Mouse (Mus musculus) limb, embryonic 12.5 days (tissue): Measurements from ENCODE around the gene Srbd1. TPM values are rescaled to one million over a fixed set of nuclear protein-coding genes. Genes with fewer than 3 reads are reported as not detected.
A peak's percentile ranks its signal among the peaks of the same experiment; 100 is the strongest.

Experiments used
- ATAC-seq: fragments of 200-750 bp; cut with Nextera tagmentation; 2 replicates; pipeline ENCODE4 v1.8.0; 2017; ENCODE audit warnings: low read depth, moderate TSS enrichment; ENCODE audit not compliant: insufficient number of reproducible peaks, insufficient read depth, low FRiP score, low TSS enrichment
- H3K27ac ChIP-seq: fragments of 300-500 bp; sonication (generic); 2 replicates; pipeline ENCODE4 v1.5.1; 2016; ENCODE audit warnings: mild to moderate bottlenecking, moderate library complexity
- H3K27me3 ChIP-seq: fragments of 300-500 bp; sonication (generic); 2 replicates; pipeline ENCODE4 v1.6.1; 2016; ENCODE audit warnings: mild to moderate bottlenecking, moderate library complexity
- H3K36me3 ChIP-seq: fragments of 300-500 bp; sonication (generic); 2 replicates; pipeline ENCODE4 v1.6.1; 2016; ENCODE audit warnings: mild to moderate bottlenecking, moderate library complexity
- H3K4me1 ChIP-seq: fragments of 300-500 bp; sonication (generic); replicated peaks from 2 replicates; pipeline ENCODE4 v1.6.1; 2016
- H3K4me2 ChIP-seq: fragments of 300-500 bp; sonication (generic); 2 replicates; pipeline ENCODE4 v1.6.1; 2016; ENCODE audit warnings: mild to moderate bottlenecking, moderate library complexity
- H3K4me3 ChIP-seq: fragments of 300-500 bp; sonication (generic); replicated peaks from 2 replicates; pipeline ENCODE4 v1.5.1; 2016; ENCODE audit warnings: mild to moderate bottlenecking
- H3K9ac ChIP-seq: fragments of 300-500 bp; sonication (generic); replicated peaks from 2 replicates; pipeline ENCODE4 v1.6.1; 2016; ENCODE audit warnings: mild to moderate bottlenecking, moderate library complexity
- H3K9me3 ChIP-seq: fragments of 300-500 bp; sonication (generic); 2 replicates; pipeline ENCODE4 v1.6.1; 2016; ENCODE audit warnings: mild to moderate bottlenecking, moderate library complexity
- WGBS: fragments of 180-500 bp; shearing (Covaris S2); methylation state at CpG from one replicate; pipeline ENCODE4 v1.1.7; 2016; 5-methylcytosine and 5-hydroxymethylcytosine counted together
- polyA plus RNA-seq: library from polyadenylated mRNA; unstranded; fragments of >200 nt; fragmentation: Nextera tagmentation; extraction: Ambion mirVana; gene quantifications from 2 replicates; pipeline ENCODE4 v1.2.1, GENCODE M21; 2016

Gene Srbd1
- polyA plus RNA-seq, 1 experiment from 2014 or later, result 26.5 TPM

DNA sequence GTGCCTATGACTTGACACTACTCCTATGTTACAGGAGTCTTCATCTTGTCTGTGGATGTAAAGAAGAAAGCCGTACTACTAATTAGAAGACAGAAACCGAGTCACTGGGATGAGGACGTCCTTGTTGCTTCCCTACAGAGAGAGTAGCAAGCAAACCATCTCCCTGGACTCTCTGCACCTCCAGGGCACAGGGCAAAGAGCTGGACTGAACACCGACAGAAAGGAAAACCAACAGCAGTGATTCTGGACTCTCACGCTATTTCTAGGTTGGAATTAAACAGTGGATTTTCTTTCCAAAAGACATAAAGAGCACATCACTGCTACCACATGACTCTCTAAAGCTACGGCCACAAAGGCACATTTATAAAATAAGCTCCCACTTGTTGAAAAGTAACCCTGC, 110.3 kb downstream of the Srbd1 start:
- Histone ChIP-seq H3K27me3 (no peaks in the 10 kb centered on the region), H3K9ac (no peak overlapping the region), H3K4me2 (no peak overlapping the region), H3K4me3 (no peak overlapping the region), H3K4me1 (peaks cover 73% of the 10 kb centered on the region), H3K9me3 (no peaks in the 10 kb centered on the region), H3K36me3 (no peaks in the 10 kb centered on the region), H3K27ac (peak overlapping the region; percentile 84)
- no peak for ATAC-seq
- 67% methylated on average over 6 of the region's 6 CpGs for WGBS

DNA sequence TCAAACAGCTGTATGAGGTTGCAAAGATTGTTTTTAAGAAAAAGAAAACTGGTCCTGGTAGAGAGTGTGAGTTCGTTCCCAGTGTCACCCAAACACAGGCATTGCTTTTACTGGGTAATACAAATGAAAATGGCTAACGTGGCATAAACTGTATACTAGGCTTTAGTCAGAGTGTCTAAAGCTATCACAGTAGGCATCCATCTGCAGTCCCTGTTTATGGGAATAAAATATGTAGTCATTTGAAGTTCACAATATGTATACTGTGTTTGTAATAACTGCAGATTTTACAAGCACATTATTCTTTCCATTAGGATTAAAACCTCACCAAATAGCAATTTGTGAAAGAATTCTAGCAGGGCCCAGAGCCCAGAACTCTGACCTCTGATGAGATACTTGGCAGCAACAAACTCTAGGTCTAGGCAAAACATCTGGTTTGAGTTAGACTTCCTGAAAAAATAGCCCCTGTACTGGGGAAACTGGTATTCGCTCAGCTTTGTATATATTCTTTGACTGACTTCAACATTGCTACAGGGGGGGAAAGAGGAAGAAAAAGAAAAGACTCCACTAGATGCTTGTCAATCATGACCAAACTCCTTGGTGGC, 112.8 kb downstream of the Srbd1 start:
- Histone ChIP-seq H3K4me3 (no peak overlapping the region), H3K9me3 (no peaks in the 10 kb centered on the region), H3K27me3 (no peaks in the 10 kb centered on the region), H3K4me2 (no peak overlapping the region), H3K9ac (no peak overlapping the region), H3K36me3 (0 out of 2 replicates have a peak, but pooled peaks cover 3% of the 10 kb centered on the region), H3K27ac (peak overlapping the region; percentile 83), H3K4me1 (peaks cover 50% of the 10 kb centered on the region)
- WGBS, result 25% methylated on average over 3 of the region's 3 CpGs
- peak; percentile 79 for ATAC-seq

DNA sequence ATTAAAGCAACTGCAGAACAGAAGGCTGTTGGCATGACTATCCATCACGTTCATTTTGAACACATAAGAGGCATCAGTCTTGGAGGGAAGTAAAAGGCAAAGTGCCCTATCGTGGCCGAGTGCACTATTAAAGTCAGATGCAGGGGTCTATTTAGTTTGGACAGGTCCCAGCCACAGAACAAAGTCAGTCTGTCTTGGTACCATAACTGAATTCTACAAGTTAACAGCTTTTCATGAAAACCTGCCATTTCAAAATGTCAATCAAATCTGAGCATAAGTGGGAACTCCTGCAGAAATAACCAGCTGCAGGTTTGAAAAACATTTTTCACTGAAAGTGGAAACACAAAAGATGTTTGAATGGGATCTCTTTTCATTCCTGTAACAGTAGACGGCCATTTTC, 115.0 kb downstream of the Srbd1 start:
- Histone ChIP-seq H3K4me1 (peaks cover 41% of the 10 kb centered on the region), H3K27ac (no peak overlapping the region), H3K27me3 (no peaks in the 10 kb centered on the region), H3K4me3 (no peak overlapping the region), H3K36me3 (0 out of 2 replicates have a peak, but pooled peaks cover 3% of the 10 kb centered on the region), H3K4me2 (no peak overlapping the region), H3K9me3 (no peaks in the 10 kb centered on the region), H3K9ac (no peak overlapping the region)
- WGBS, result 48% methylated on average over 4 of the region's 4 CpGs
- no peak for ATAC-seq

DNA sequence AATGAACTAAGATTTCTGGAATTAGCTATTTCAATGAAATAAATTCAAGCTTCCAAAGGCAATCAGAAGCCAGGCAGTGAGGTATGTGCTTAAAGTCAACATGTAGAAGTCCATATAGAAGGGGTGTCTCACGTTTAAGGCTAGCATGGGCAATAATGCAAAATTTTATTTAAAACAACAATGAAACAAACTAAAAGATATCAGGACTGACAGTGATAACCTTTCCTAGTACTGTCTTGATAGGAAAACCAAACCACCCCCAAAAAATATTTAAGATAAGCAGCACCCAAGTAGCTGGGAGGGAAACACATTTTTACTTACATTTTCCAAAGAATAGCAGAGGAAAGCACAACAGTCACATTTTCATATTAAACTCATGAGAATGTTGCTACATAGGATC, 115.8 kb downstream of the Srbd1 start:
- H3K4me2 ChIP-seq, result no peak overlapping the region
- no peak overlapping the region for H3K9ac ChIP-seq
- no peak overlapping the region for H3K4me3 ChIP-seq
- WGBS, result 90% methylated on average over 1 of the region's 1 CpGs
- ATAC-seq, result no peak
- no peaks in the 10 kb centered on the region for H3K27me3 ChIP-seq
- H3K4me1 ChIP-seq, result peaks cover 33% of the 10 kb centered on the region
- H3K36me3 ChIP-seq, result 0 out of 2 replicates have a peak, but pooled peaks cover 3% of the 10 kb centered on the region
- no peaks in the 10 kb centered on the region for H3K9me3 ChIP-seq
- no peak overlapping the region for H3K27ac ChIP-seq

DNA sequence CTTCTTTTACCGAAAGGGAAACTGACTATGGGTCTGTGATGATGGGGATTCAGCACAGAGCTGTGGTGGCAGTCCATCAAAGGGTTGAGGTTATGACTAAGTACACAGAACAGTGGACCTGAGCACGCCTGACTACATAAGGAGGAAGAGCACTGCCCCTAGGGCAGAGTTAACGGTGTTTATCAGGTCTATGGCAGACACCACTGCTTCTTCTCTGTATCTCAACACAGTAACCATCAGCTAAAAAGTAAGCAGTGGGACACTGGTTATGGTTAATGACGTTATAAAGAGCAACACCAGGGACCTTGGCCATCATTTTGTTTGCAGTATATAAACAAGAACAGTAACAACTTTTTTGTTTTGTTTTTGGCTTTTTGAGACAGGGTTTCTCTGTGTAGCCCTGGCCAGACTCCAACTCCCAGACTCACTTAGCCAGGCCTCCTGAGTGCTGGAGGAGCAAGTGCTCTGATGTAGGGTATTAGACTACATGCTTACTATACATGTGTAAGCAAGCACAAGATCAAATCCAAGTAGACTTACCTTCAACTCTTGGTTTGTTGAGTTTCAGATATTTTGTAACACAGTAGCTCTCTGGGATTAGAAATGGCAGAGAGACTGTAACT, 117.3 kb downstream of the Srbd1 start:
- Histone ChIP-seq H3K27ac (no peak overlapping the region), H3K9me3 (no peaks in the 10 kb centered on the region), H3K36me3 (0 out of 2 replicates have a peak, but pooled peaks cover 3% of the 10 kb centered on the region), H3K9ac (no peak overlapping the region), H3K4me1 (peaks cover 25% of the 10 kb centered on the region), H3K4me2 (no peak overlapping the region), H3K4me3 (no peak overlapping the region), H3K27me3 (no peaks in the 10 kb centered on the region)
- WGBS, result 85% methylated on average over 4 of the region's 4 CpGs
- no peak for ATAC-seq

DNA sequence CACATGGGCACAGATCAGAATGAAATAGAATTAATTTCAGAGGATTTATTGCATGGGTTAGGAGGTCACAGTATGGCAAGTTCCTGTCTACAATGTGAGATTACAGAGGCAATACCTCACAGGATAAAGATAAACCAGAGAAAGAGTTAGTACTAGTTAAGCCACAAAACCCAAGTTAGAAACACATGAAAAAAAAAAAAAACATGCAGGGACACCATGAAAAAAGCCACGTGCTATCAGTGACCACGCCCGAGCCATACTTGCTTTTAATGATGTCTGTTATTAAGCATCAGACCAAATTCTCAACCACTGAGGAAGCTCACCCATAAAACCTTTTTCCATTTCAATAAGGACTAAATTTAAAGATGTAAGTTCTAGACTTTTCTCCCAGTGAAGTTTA, 120.4 kb downstream of the Srbd1 start:
- no peak overlapping the region for H3K9ac ChIP-seq
- 81% methylated on average over 3 of the region's 3 CpGs for WGBS
- ATAC-seq, result no peak

DNA sequence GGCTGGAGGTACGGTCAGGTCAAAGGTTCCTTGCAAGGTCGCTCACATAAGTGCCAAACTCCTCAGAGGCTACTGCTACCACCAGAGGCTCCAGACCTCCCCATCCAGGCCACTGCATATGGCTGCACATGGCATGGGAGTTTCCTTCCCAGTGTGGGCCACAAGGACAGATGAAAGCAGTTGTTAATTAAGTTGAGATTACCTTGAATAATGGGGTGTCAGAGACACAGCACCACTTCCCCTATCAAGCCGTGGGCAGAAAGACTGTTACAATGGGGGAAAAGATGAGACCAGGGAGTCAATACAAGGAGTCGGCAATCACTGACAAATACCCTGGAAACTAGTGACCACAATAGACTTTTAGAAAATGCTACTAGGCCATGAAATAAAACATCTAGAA, 122.6 kb downstream of the Srbd1 start:
- Histone ChIP-seq H3K27ac (no peak overlapping the region), H3K27me3 (peaks cover 3% of the 10 kb centered on the region; the same call in 1 of the 2 replicates), H3K4me3 (no peak overlapping the region), H3K9me3 (peaks cover 9% of the 10 kb centered on the region), H3K4me2 (no peak overlapping the region), H3K9ac (no peak overlapping the region), H3K4me1 (no peaks in the 10 kb centered on the region), H3K36me3 (no peaks in the 10 kb centered on the region)
- WGBS, result 28% methylated on average over 4 of the region's 4 CpGs
- ATAC-seq, result no peak

More for the DNA sequence above, 120.4 kb downstream of the Srbd1 start:
- no peaks in the 10 kb centered on the region for H3K4me1 ChIP-seq
- H3K4me3 ChIP-seq, result no peak overlapping the region
- H3K4me2 ChIP-seq, result no peak overlapping the region
- H3K27ac ChIP-seq, result no peak overlapping the region
- peaks cover 3% of the 10 kb centered on the region; the same call in 1 of the 2 replicates for H3K27me3 ChIP-seq
- H3K9me3 ChIP-seq, result no peaks in the 10 kb centered on the region
- 0 out of 2 replicates have a peak, but pooled peaks cover 3% of the 10 kb centered on the region for H3K36me3 ChIP-seq

DNA sequence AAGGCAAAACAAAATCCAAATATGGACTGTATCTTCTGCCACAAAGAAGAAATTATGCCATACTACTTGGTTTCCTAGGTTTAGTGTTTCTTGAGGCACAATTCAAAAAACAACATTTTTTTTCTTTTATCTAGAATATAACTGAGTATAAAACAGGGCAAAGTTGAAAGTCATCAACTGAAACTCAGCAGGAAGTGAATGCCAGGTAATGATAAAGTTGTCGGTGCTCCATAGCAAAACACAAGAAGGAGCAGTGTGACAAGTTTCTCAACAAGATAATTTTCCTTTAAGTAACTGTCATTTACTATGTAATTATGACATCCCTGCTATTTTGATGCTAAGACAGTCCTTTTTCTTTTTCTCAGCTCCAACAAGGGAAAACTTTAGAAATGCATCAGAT, 123.2 kb downstream of the Srbd1 start:
- Histone ChIP-seq H3K27ac (no peak overlapping the region), H3K4me2 (no peak overlapping the region), H3K4me3 (no peak overlapping the region), H3K9me3 (peaks cover 9% of the 10 kb centered on the region), H3K36me3 (no peaks in the 10 kb centered on the region), H3K4me1 (no peaks in the 10 kb centered on the region), H3K9ac (no peak overlapping the region), H3K27me3 (peaks cover 3% of the 10 kb centered on the region; the same call in 1 of the 2 replicates)
- 61% methylated on average over 1 of the region's 1 CpGs for WGBS
- ATAC-seq, result no peak

DNA sequence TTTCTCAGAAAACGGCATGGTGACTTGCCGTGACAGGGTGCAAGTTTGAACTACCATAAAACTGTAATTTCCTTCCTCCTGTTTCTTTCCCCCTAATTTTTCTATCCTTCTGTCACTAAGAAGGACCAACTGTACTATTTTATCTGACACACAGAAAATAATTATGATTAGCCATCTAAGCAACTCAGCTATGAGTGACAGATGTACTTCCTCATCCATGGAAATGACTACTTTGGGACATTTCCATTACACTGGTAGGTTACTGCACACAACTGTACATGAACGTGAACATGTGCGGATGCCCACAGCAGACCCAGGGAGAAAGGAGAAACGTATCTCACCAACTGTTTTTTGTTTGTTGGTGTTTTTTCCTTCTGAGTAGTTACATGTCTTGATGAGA, 123.7 kb downstream of the Srbd1 start:
- peaks cover 3% of the 10 kb centered on the region; the same call in 1 of the 2 replicates for H3K27me3 ChIP-seq
- no peak overlapping the region for H3K27ac ChIP-seq
- H3K9me3 ChIP-seq, result peaks cover 9% of the 10 kb centered on the region
- no peak for ATAC-seq
- no peak overlapping the region for H3K4me2 ChIP-seq
- WGBS, result 85% methylated on average over 5 of the region's 5 CpGs
- H3K9ac ChIP-seq, result no peak overlapping the region
- H3K4me3 ChIP-seq, result no peak overlapping the region
- no peaks in the 10 kb centered on the region for H3K36me3 ChIP-seq
- no peaks in the 10 kb centered on the region for H3K4me1 ChIP-seq

DNA sequence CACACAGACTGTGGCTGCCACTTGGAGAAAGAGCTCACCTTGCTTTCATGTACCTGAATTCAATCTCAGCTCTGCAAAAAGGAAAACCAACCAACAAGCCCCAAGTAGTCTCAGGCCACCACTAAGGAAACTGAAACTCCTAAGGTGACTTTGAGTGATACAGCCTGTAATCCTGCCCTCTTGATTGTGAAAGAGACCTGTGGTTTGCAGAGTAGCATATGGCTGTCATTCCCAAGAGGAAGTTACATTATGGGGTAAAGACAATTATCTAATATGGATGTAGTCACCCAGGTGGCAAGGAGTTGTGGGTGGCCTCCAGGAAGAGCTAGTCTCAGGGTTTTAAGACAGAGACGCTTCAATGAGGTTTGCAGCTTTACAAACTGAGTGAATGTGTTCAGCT, 125.2 kb downstream of the Srbd1 start:
- Histone ChIP-seq H3K4me1 (peaks cover 6% of the 10 kb centered on the region; the same call in 1 of the 2 replicates), H3K4me3 (no peak overlapping the region), H3K9me3 (peaks cover 9% of the 10 kb centered on the region), H3K9ac (no peak overlapping the region), H3K27me3 (peaks cover 3% of the 10 kb centered on the region; the same call in 1 of the 2 replicates), H3K27ac (no peak overlapping the region), H3K36me3 (no peaks in the 10 kb centered on the region), H3K4me2 (no peak overlapping the region)
- 79% methylated on average over 1 of the region's 1 CpGs for WGBS
- no peak for ATAC-seq

DNA sequence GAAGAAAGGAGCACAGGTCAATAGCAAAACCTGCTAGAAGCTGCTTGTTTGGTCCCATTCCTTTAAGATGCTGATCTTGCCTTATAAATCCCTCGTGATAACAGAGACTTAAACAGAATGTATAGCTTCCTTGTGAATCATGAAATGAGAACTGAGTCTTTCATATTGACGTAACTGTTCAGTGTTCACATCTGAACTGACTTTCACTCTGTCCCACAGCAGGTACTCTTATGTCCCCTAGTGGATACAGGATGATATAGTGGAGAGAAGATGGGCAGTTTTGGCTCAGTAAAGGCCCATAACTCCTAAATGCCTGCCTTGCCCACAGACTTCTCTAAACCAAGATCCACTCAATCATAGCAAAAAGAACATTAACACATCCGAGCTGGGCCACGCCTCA, 130.7 kb downstream of the Srbd1 start:
- Histone ChIP-seq H3K36me3 (no peaks in the 10 kb centered on the region), H3K27me3 (no peaks in the 10 kb centered on the region), H3K9me3 (peaks cover 12% of the 10 kb centered on the region), H3K4me1 (peaks cover 6% of the 10 kb centered on the region; the same call in 1 of the 2 replicates), H3K4me3 (no peak overlapping the region), H3K9ac (no peak overlapping the region), H3K27ac (no peak overlapping the region), H3K4me2 (no peak overlapping the region)
- ATAC-seq, result no peak
- WGBS, result 83% methylated on average over 4 of the region's 4 CpGs
